In the genomic region with DNA sequence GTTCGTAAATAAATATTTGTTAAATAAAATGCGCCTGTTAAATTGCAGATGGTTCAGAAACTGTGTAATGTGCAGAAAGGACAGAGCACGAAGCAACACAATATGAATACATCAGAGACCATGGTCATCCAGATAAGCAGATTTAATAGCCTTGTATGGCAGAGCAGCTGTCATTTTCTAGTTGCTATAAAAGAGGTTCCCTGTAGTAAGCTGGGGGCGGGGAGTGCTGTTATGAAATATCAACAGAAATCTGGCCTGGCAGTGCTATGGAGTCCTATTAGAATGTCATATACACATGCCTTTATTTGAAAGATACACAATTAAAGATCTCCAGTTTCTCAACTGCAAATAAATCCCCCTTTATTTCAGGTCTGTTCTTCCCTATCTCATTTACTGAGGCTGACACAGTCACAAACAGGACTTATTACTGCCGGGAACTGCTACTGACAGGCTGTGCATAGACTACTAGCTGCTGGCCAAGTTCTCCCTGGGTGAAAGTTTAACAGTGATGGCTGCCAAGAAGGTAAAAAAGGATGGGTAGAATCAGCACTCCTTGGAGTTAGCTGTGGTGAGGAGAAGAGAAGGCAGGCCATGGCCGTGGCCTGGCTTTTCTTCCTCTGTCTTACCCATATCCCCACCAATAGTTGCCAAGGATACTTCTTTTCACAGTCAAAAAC, we compare ENCODE assay signal across 12 mouse cellular contexts.
DNase-seq lines count a peak whose midpoint lies in the region; ATAC-seq and TF ChIP-seq lines count a peak whose summit lies in the region.
"Had no signal": no experiment of that assay in that cellular context is flagged by ENCODE, and none has a peak within 500 bp of the region (broad histone marks: within the 10 kb centered on the region; RNA-seq: fewer than 3 reads in every experiment).

No protein-coding gene starts in this region.

- peak; percentile 30; the same call in 1 of the 2 replicates for ATAC-seq in heart, postnatal 0 days (ENCODE audit: insufficient read depth, low read depth)
- no peak for ATAC-seq in megakaryocyte progenitor cell, adult 5-6 weeks (replicated peaks; ENCODE audit: poor library complexity)

- 73% methylated on average over 6 of the region's 6 CpGs for WGBS in heart, postnatal 0 days

- no peak overlapping the region for H3K4me3 ChIP-seq in gastrocnemius, adult 2 months
- no peak overlapping the region for H3K4me3 ChIP-seq in layer of hippocampus, adult 2 months
- no peak overlapping the region for H3K4me3 ChIP-seq in heart, postnatal 0 days (ENCODE audit: low read depth, low read length)
- H3K4me3 ChIP-seq: forebrain, embryonic 12.5 days; limb, embryonic 13.5 days; stomach, embryonic 15.5 days had no signal

- no peak overlapping the region for H3K9ac ChIP-seq in heart, postnatal 0 days (replicated peaks; ENCODE audit: low read depth, low read length)
- H3K9ac ChIP-seq: forebrain, embryonic 12.5 days; limb, embryonic 13.5 days; stomach, embryonic 15.5 days had no signal

- no peaks in the 10 kb centered on the region for H3K36me3 ChIP-seq in heart, postnatal 0 days (replicated peaks; ENCODE audit: control insufficient read depth, insufficient read depth, low read length)
- H3K36me3 ChIP-seq: forebrain, embryonic 12.5 days; limb, embryonic 13.5 days; stomach, embryonic 15.5 days had no signal

- no peak for TF ChIP-seq EP300 in heart, postnatal 0 days (IDR thresholded peaks at IDR 0.05; ENCODE audit: low read depth)

- H3K27ac ChIP-seq in gastrocnemius, adult 2 months, result peak overlapping the region; percentile 79
- H3K27ac ChIP-seq in layer of hippocampus, adult 2 months, result peak overlapping the region; percentile 71
- peak overlapping the region; percentile 53 for H3K27ac ChIP-seq in heart, postnatal 0 days (ENCODE audit: low read depth)
- H3K27ac ChIP-seq: forebrain, embryonic 12.5 days; limb, embryonic 13.5 days; stomach, embryonic 15.5 days had no signal

- H3K9me3 ChIP-seq in heart, postnatal 0 days (replicated peaks; ENCODE audit: control insufficient read depth, low read length), result no peaks in the 10 kb centered on the region
- H3K9me3 ChIP-seq: forebrain, embryonic 12.5 days; limb, embryonic 13.5 days; stomach, embryonic 15.5 days had no signal

- H3K4me1 ChIP-seq in heart, postnatal 0 days (ENCODE audit: control insufficient read depth, insufficient read depth), result no peaks in the 10 kb centered on the region
- H3K4me1 ChIP-seq: forebrain, embryonic 12.5 days; limb, embryonic 13.5 days; stomach, embryonic 15.5 days had no signal

- peak; percentile 24 for DNase-seq in gastrocnemius, adult 2 months
- no peak for DNase-seq in gastrocnemius, postnatal 4 days (ENCODE audit: low spot score in 2 of 2)
- peak; percentile 26 to 33 for DNase-seq in layer of hippocampus, adult 2 months (ENCODE audit: low spot score in 2 of 2)
- DNase-seq in layer of hippocampus, postnatal 36 days, result no peak
- DNase-seq in brain, adult 2 months (ENCODE audit: low read depth, low spot score), result peak; percentile 12
- peak; percentile 23 for DNase-seq in heart, postnatal 0 days (ENCODE audit: low spot score)
- no peak for DNase-seq in frontal cortex, postnatal 10 days (ENCODE audit: low spot score in 2 of 2)
- DNase-seq: cerebellum, postnatal 36 days had no signal

- no peak overlapping the region for H3K4me2 ChIP-seq in heart, postnatal 0 days (ENCODE audit: low read depth, low read length)
- H3K4me2 ChIP-seq: forebrain, embryonic 12.5 days; limb, embryonic 13.5 days; stomach, embryonic 15.5 days had no signal

- intact Hi-C loops in gastrocnemius, adult 2 months (cut with DNase I), result no loop called here

- no peaks in the 10 kb centered on the region for H3K27me3 ChIP-seq in heart, postnatal 0 days (ENCODE audit: control insufficient read depth, insufficient read depth, low read length)
- H3K27me3 ChIP-seq: forebrain, embryonic 12.5 days; limb, embryonic 13.5 days; stomach, embryonic 15.5 days had no signal

- TF ChIP-seq CTCF in gastrocnemius, adult 2 months (IDR thresholded peaks at IDR 0.05), result no peak
- TF ChIP-seq CTCF in layer of hippocampus, adult 2 months (conservative IDR thresholded peaks at IDR 0.05), result no peak
- TF ChIP-seq CTCF in heart, postnatal 0 days (IDR thresholded peaks at IDR 0.05; ENCODE audit: low read depth), result no peak

Comparison
In these comparisons a context has a peak if more than half of its experiments do, and no peak if none do; other contexts are left out.
1. DNase-seq: peak in gastrocnemius, adult 2 months (single experiment), layer of hippocampus, adult 2 months (2 of 2), brain, adult 2 months (single experiment) and heart, postnatal 0 days (single experiment); none in gastrocnemius, postnatal 4 days (0 of 2), layer of hippocampus, postnatal 36 days (0 of 2) and frontal cortex, postnatal 10 days (0 of 2).
2. Peak in every context shown above with its lines, with median percentiles within 50 percentile points of each other: H3K27ac ChIP-seq.